Mouse (Mus musculus) ES-E14 (cell line): ENCODE measurements around the gene Naga.

Source experiments
- HCFC1 ChIP-seq: IDR thresholded peaks from 2 replicates; pipeline ENCODE4 v1.6.1; 2012; ENCODE audit warnings: low read length, inconsistent platforms, borderline replicate concordance; ENCODE audit not compliant: insufficient read depth
- MAFK ChIP-seq: IDR thresholded peaks from 2 replicates; pipeline ENCODE4 v1.6.1; 2014; ENCODE audit warnings: mild to moderate bottlenecking, low read depth, low read length, inconsistent platforms; ENCODE audit not compliant: insufficient read depth
- ZC3H11A ChIP-seq: IDR thresholded peaks from 2 replicates; pipeline ENCODE4 v1.6.1; 2012; ENCODE audit warnings: low read depth, mild to moderate bottlenecking, inconsistent platforms, low read length, borderline replicate concordance
- ZNF384 ChIP-seq: IDR thresholded peaks from 2 replicates; pipeline ENCODE4 v1.6.1; 2012; ENCODE audit warnings: low read depth, low read length, inconsistent platforms

- TF ChIP-seq HCFC1 (no peak), ZNF384 (no peak), ZC3H11A (no peak), MAFK (no peak)
Observed at GRCm38 (mm10) chr15:82292851-82293250, 45.9 kb downstream of the Naga start.
